Mouse (Mus musculus) erythroid progenitor cell, adult 5-6 weeks (primary cell): ENCODE results near the gene Chrna10. TPM values are rescaled to one million over a fixed set of nuclear protein-coding genes. Genes with fewer than 3 reads are reported as not detected.

Experiments
- ATAC-seq: replicated peaks from 2 replicates; pipeline ENCODE4 v1.8.0; 2016; ENCODE audit warnings: moderate number of reproducible peaks, mild to moderate bottlenecking, moderate TSS enrichment, inconsistent platforms; ENCODE audit not compliant: poor library complexity, low FRiP score, severe bottlenecking
- total RNA-seq, 2 experiments: library from RNA; stranded (forward) in 1 of 2; stranded (reverse) in 1 of 2; fragments of 150-400 nt in 1 of 2; fragments of 186-747, 209-891 nt in 1 of 2; gene quantifications; 2 replicates each; pipeline versions ENCODE4 v1.2.3 to v1.2.4; 2015 to 2017; ENCODE audit warnings: low replicate concordance in 2 of 2

Gene Chrna10
- total RNA-seq, 2 experiments from 2014 or later = not detected

GRCm38 (mm10) chr7:102084041-102084696 lies 32.5 kb downstream of the Chrna10 start:
- ATAC-seq = no peak

GRCm38 (mm10) chr7:102082816-102083215 lies 33.8 kb downstream of the Chrna10 start, which contains the start of gene Trpc2:
Trpc2 (plus strand) TSS chr7:102083116.
- ATAC-seq = no peak

GRCm38 (mm10) chr7:102081784-102082183 lies 34.8 kb downstream of the Chrna10 start:
- ATAC-seq = no peak

DNA sequence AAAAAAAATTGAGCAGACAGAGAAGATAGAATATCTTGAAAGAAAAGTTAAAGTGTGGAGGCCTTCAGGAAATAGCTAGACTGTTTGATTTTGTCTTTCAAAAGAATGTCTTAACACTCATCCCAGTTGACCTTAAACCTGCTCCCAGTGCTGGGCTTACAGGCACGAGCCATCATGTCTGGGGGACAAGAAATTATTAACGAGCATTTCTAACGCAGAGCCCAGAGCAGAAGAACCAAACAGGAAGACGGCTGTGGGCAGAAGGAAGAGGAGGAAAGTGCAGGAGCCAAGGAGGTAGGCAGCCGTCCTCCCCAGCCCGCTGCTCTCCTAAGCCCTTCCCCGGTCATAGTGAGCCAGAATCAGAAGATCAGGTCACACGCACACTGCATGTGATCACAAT lies 36.3 kb downstream of the Chrna10 start:
- no peak for ATAC-seq

DNA sequence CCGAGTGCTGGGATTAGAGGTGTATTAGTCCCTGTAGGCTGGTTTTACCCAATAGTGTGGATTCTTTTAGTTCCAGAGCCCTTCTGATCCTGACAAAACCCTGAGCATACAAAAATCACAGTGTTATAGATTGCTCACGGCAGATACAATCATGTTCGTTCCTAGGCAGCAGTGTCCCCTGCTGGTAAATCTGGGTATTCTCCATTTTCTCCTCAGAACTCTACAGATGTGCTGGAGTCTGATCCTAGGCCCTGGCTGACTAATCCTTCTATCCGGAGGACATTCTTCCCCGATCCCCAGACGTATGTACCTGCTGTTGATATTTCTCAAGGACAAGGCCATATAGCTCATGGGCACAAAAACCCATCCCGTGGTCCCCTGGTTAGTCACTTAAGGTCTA lies 38.1 kb downstream of the Chrna10 start:
- ATAC-seq = peak; percentile 64; the same call in 1 of the 2 replicates

DNA sequence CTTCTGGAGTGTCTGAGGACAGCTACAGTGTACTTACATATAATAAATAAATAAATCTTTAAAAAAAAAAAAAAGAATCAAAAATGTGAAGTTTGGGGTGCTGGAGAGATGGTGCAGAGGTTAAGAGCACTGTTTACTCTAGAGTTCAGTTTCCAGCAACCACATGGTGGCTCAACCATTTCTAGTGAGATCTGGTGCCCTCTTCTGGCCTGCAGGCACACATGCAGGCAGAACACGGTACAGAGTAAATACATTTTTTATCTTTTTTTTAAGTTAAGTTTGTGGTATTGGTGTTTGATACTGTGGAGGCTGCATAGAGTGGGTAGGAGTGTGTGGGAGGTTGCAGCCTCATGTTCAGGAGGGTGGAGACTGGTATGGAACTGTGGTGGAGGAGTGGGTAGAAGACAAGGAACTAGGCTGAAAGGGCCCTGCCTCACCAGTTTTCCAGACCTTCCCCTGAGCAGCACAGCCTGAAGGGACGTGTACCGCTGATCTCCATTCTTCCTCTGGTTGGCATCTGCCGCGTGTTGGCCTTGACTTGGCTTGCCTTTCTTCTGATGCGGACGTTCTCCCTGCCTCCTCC lies 39.8 kb downstream of the Chrna10 start:
- ATAC-seq = peak; percentile 60

DNA sequence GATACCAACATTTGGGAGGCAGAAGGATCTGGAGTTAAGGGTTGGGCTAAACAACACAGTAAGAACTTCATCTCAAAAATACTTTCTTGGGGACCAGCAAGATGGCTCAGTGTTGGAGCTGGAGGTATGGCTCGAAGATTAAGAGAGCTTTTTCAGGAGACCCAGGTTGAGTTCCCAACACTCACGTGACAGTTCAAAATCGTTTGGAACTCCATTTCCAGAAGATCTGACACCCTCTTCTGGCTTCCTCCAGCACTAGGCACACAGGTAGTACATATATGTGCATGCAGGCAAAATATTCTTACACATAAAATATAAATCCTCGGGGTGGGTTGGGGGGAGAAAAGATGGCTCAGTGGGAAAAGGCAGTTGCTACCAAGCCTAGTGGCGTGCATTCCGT lies 50.3 kb downstream of the Chrna10 start:
- ATAC-seq = no peak

DNA sequence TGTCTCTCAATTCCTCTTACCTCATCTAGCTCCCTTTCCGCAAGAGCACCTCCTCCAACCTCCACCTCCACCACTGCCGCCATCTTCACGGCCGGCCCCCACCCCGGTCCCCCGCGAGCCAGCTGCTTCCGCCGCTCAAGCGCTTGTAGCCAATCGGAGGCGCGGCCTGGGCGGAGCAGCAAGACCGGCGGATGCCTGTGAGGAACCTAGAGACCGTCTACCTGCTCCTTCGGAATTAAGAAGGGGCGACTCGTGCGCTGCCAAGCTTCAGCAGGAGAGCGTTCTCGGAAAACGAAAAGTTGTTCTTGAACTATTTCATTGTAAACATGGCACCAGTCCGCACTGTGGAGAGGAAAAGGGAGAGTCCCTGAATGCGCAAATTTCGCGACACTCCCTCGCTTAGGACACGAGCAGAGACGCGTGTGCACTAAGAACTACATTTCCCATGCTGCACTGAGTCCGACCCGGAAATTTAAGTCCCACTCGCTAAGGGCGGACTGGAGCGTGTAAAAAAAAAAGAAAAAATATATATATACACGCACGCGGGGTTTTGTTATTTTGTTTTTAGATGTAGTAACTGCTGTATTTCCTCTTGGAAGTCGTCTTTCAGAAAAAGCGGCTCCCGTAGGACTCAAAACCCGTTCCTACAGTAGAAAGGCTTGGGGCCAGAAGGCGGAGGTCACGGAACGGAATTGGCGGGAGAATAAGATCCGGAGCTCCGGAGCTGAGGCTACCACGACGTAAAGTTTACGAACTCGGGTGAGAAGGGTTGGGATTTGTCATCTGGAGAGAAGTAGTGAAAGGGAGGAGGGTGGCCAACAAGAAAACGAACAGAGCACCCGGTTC lies 51.4 kb downstream of the Chrna10 start, which contains the start of the genes Rnf121, Xndc1 and Xntrpc:
TSS of gene Rnf121 (minus strand) at position 424 of the 846 bp plus-strand sequence.
TSS of gene Xndc1 (plus strand) at position 466 of the 846 bp plus-strand sequence.
TSS of gene Xntrpc (plus strand) at position 668 of the 846 bp plus-strand sequence.
- peak; percentile 97 for ATAC-seq

DNA sequence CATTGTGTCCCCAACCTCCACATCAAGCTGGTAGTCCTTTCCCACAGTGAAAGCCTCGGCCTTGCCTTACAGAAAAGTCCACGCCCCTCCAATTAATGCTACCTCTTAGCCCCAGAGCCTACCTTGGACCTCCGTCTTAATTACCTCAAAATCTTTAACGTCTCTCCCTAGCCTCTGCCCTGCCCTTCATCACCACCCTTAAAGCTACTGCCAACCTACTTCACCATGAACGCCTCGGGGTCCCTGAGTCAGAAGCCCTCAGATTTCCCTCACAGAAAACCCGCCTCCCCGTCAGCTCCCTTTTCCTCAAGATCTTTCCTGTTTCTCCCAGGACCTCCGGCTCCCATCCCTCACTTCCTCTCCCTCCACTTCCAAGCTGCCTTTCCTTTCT lies 52.0 kb downstream of the Chrna10 start:
- ATAC-seq = 0 out of 2 replicates have a peak, but pooled peaks have one; percentile 12

DNA sequence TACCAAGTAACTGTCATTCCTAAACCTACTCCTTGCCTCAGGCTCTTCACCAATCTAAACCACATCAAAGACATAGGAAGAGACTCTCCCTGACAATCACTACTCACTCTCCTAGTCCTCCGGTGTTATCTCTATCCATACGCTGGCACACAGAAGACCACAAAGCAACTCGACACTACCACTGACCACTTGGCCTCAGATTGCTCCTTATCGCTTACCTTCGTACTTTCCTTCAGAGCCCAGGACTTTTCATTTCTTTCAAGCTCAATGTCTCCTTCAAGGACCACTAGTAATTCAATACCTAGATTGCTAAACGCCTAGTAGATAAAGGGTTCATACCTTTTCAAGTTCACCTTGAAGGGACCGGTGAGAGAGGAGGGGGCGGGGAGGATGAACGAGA lies 52.7 kb downstream of the Chrna10 start:
- no peak for ATAC-seq

DNA sequence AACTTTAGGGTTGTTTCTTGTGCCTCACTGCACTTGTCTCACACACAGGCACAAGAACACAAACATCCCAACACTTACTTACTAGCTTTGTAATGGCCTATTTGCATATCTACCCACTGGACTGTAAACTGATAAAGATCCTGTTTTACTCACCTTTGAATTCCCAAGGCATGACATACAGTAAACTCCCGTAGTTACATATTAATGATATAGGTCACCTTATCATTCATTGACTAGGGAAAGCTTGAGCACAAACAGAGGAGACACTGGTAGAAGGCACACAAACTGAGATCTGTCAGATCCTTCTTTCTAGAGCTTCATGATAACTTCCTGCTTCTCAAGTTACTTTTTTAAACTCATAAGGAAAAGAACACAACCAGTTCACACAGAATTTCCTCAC lies 54.4 kb downstream of the Chrna10 start:
- ATAC-seq = no peak

- ATAC-seq = no peak
These were observed 55.3 kb downstream of the Chrna10 start for GRCm38 (mm10) chr7:102061353-102061752.

Other genes with a start within 250 kb of the Chrna10 start
- not detected in 2 replicates for gene Folr1, start 246.0 kb downstream of the Chrna10 start, total RNA-seq (2015; ENCODE audit: low replicate concordance)
- gene Folr1, start 246.0 kb downstream of the Chrna10 start, total RNA-seq (2017; ENCODE audit: low replicate concordance) = not detected in 2 replicates
- gene Lamtor1, start 210.9 kb downstream of the Chrna10 start, total RNA-seq (2015; ENCODE audit: low replicate concordance) = 26.8 and 44.7 TPM in 2 replicates
- gene Lamtor1, start 210.9 kb downstream of the Chrna10 start, total RNA-seq (2017; ENCODE audit: low replicate concordance) = 19.9 and 28.5 TPM in 2 replicates
- gene Tomt, start 210.5 kb downstream of the Chrna10 start, total RNA-seq (2015; ENCODE audit: low replicate concordance) = not detected in 2 replicates
- not detected in 2 replicates for gene Tomt, start 210.5 kb downstream of the Chrna10 start, total RNA-seq (2017; ENCODE audit: low replicate concordance)
- gene Lrrc51, start 182.9 kb downstream of the Chrna10 start, total RNA-seq (2015; ENCODE audit: low replicate concordance) = 6.1 TPM in 1 of 2 replicates, not detected in the other
- gene Lrrc51, start 182.9 kb downstream of the Chrna10 start, total RNA-seq (2017; ENCODE audit: low replicate concordance) = 4.6 TPM in 1 of 2 replicates, not detected in the other
- 177 and 218 TPM in 2 replicates for gene Numa1, start 182.7 kb downstream of the Chrna10 start, total RNA-seq (2015; ENCODE audit: low replicate concordance)
- 324 and 405 TPM in 2 replicates for gene Numa1, start 182.7 kb downstream of the Chrna10 start, total RNA-seq (2017; ENCODE audit: low replicate concordance)
- 10.1 and 23.5 TPM in 2 replicates for gene Il18bp, start 98.1 kb downstream of the Chrna10 start, total RNA-seq (2015; ENCODE audit: low replicate concordance)
- gene Il18bp, start 98.1 kb downstream of the Chrna10 start, total RNA-seq (2017; ENCODE audit: low replicate concordance) = 3.7 and 10.2 TPM in 2 replicates
- gene Rnf121, start 51.4 kb downstream of the Chrna10 start, total RNA-seq (2015; ENCODE audit: low replicate concordance) = 5.0 and 16.2 TPM in 2 replicates
- 7.5 and 14.1 TPM in 2 replicates for gene Rnf121, start 51.4 kb downstream of the Chrna10 start, total RNA-seq (2017; ENCODE audit: low replicate concordance)
- 22.7 and 23.1 TPM in 2 replicates for gene Xndc1, start 51.3 kb downstream of the Chrna10 start, total RNA-seq (2015; ENCODE audit: low replicate concordance)
- 10.2 and 22.6 TPM in 2 replicates for gene Xndc1, start 51.3 kb downstream of the Chrna10 start, total RNA-seq (2017; ENCODE audit: low replicate concordance)
- gene Xntrpc, start 51.1 kb downstream of the Chrna10 start, total RNA-seq (2015; ENCODE audit: low replicate concordance) = 1.3 TPM in 1 of 2 replicates, not detected in the other
- 0.61 and 1.0 TPM in 2 replicates for gene Xntrpc, start 51.1 kb downstream of the Chrna10 start, total RNA-seq (2017; ENCODE audit: low replicate concordance)
- 2.5 TPM in 1 of 2 replicates, not detected in the other for gene Trpc2, start 33.7 kb downstream of the Chrna10 start, total RNA-seq (2015; ENCODE audit: low replicate concordance)
- 0.83 TPM in 1 of 2 replicates, not detected in the other for gene Trpc2, start 33.7 kb downstream of the Chrna10 start, total RNA-seq (2017; ENCODE audit: low replicate concordance)
- gene Art1, start 15.1 kb downstream of the Chrna10 start, total RNA-seq (2015; ENCODE audit: low replicate concordance) = not detected in 2 replicates
- not detected in 2 replicates for gene Art1, start 15.1 kb downstream of the Chrna10 start, total RNA-seq (2017; ENCODE audit: low replicate concordance)
- not detected in 2 replicates for gene Art5, start 7.3 kb downstream of the Chrna10 start, total RNA-seq (2015; ENCODE audit: low replicate concordance)
- not detected in 2 replicates for gene Art5, start 7.3 kb downstream of the Chrna10 start, total RNA-seq (2017; ENCODE audit: low replicate concordance)
- gene Nup98, start 93.3 kb upstream of the Chrna10 start, total RNA-seq (2015; ENCODE audit: low replicate concordance) = 63.8 and 64.6 TPM in 2 replicates
- gene Nup98, start 93.3 kb upstream of the Chrna10 start, total RNA-seq (2017; ENCODE audit: low replicate concordance) = 53.6 and 64.2 TPM in 2 replicates
- 15.1 and 31.4 TPM in 2 replicates for gene Pgap2, start 93.4 kb upstream of the Chrna10 start, total RNA-seq (2015; ENCODE audit: low replicate concordance)
- gene Pgap2, start 93.4 kb upstream of the Chrna10 start, total RNA-seq (2017; ENCODE audit: low replicate concordance) = 6.5 and 16.3 TPM in 2 replicates
- 125 and 176 TPM in 2 replicates for gene Rhog, start 139.2 kb upstream of the Chrna10 start, total RNA-seq (2015; ENCODE audit: low replicate concordance)
- gene Rhog, start 139.2 kb upstream of the Chrna10 start, total RNA-seq (2017; ENCODE audit: low replicate concordance) = 27.1 and 35.6 TPM in 2 replicates
- gene Stim1, start 151.0 kb upstream of the Chrna10 start, total RNA-seq (2015; ENCODE audit: low replicate concordance) = 28.9 and 31.7 TPM in 2 replicates
- gene Stim1, start 151.0 kb upstream of the Chrna10 start, total RNA-seq (2017; ENCODE audit: low replicate concordance) = 45.2 and 72.3 TPM in 2 replicates